Mouse (Mus musculus): ENCODE data around the gene Polrmt.

- TF ChIP-seq CTCF (IDR thresholded peaks at IDR 0.05; ENCODE audit: low read depth, low read length) = no peak
- TF ChIP-seq TAL1 (conservative IDR thresholded peaks at IDR 0.05; ENCODE audit: low read depth, low read length) = no peak
These were observed 9.5 kb upstream of the Polrmt start for GRCm38 (mm10) chr10:79755854-79756253.
